Mouse (Mus musculus): ENCODE results near the gene Mad1l1. TPM values are rescaled to one million over a fixed set of nuclear protein-coding genes. Genes with fewer than 3 reads are reported as not detected.

The Mad1l1 gene
- polyA plus RNA-seq, 1 experiment from 2014 or later, result 39.1 TPM

GRCm38 (mm10) chr5:140016896-140017295, 304.5 kb downstream of the Mad1l1 start:
- 90% methylated on average over 1 of the region's 1 CpGs for WGBS

GRCm38 (mm10) chr5:140013652-140014051, 307.7 kb downstream of the Mad1l1 start:
- no peak overlapping the region for H3K4me2 ChIP-seq (replicated peaks; ENCODE audit: low read depth, low read length)
- H3K9me3 ChIP-seq (ENCODE audit: control insufficient read depth, low read depth, low read length), result no peaks in the 10 kb centered on the region
- no peak for ATAC-seq (ENCODE audit: insufficient number of reproducible peaks, insufficient read depth, low FRiP score, low read depth)
- H3K27me3 ChIP-seq (ENCODE audit: control insufficient read depth, insufficient read depth, low read length), result no peaks in the 10 kb centered on the region
- H3K4me1 ChIP-seq (ENCODE audit: control insufficient read depth, insufficient read depth, low read length), result no peaks in the 10 kb centered on the region
- no peaks in the 10 kb centered on the region for H3K36me3 ChIP-seq (ENCODE audit: control insufficient read depth, insufficient read depth, low read length)
- H3K9ac ChIP-seq (replicated peaks; ENCODE audit: low read depth, low read length), result no peak overlapping the region
- WGBS, result 76% methylated on average over 5 of the region's 5 CpGs
- no peak overlapping the region for H3K27ac ChIP-seq (ENCODE audit: low read length)
- H3K4me3 ChIP-seq (ENCODE audit: low read depth, low read length), result no peak overlapping the region

More at GRCm38 (mm10) chr5:140016896-140017295, 304.5 kb downstream of the Mad1l1 start:
- H3K27me3 ChIP-seq (ENCODE audit: control insufficient read depth, insufficient read depth, low read length), result no peaks in the 10 kb centered on the region
- H3K4me3 ChIP-seq (ENCODE audit: low read depth, low read length), result no peak overlapping the region
- no peak overlapping the region for H3K27ac ChIP-seq (ENCODE audit: low read length)
- ATAC-seq (ENCODE audit: insufficient number of reproducible peaks, insufficient read depth, low FRiP score, low read depth), result no peak
- no peak overlapping the region for H3K4me2 ChIP-seq (replicated peaks; ENCODE audit: low read depth, low read length)
- H3K9me3 ChIP-seq (ENCODE audit: control insufficient read depth, low read depth, low read length), result no peaks in the 10 kb centered on the region
- H3K9ac ChIP-seq (replicated peaks; ENCODE audit: low read depth, low read length), result no peak overlapping the region
- no peaks in the 10 kb centered on the region for H3K4me1 ChIP-seq (ENCODE audit: control insufficient read depth, insufficient read depth, low read length)
- no peaks in the 10 kb centered on the region for H3K36me3 ChIP-seq (ENCODE audit: control insufficient read depth, insufficient read depth, low read length)

GRCm38 (mm10) chr5:140012286-140012967, 308.9 kb downstream of the Mad1l1 start:
- H3K4me2 ChIP-seq (replicated peaks; ENCODE audit: low read depth, low read length), result no peak overlapping the region
- no peaks in the 10 kb centered on the region for H3K27me3 ChIP-seq (ENCODE audit: control insufficient read depth, insufficient read depth, low read length)
- H3K27ac ChIP-seq (ENCODE audit: low read length), result no peak overlapping the region
- 81% methylated on average over 12 of the region's 12 CpGs for WGBS
- ATAC-seq (ENCODE audit: insufficient number of reproducible peaks, insufficient read depth, low FRiP score, low read depth), result 0 out of 2 replicates have a peak, but pooled peaks have one; percentile 42
- H3K36me3 ChIP-seq (ENCODE audit: control insufficient read depth, insufficient read depth, low read length), result no peaks in the 10 kb centered on the region
- H3K9ac ChIP-seq (replicated peaks; ENCODE audit: low read depth, low read length), result no peak overlapping the region
- H3K4me3 ChIP-seq (ENCODE audit: low read depth, low read length), result no peak overlapping the region
- H3K4me1 ChIP-seq (ENCODE audit: control insufficient read depth, insufficient read depth, low read length), result no peaks in the 10 kb centered on the region
- H3K9me3 ChIP-seq (ENCODE audit: control insufficient read depth, low read depth, low read length), result no peaks in the 10 kb centered on the region

GRCm38 (mm10) chr5:140010405-140010804, 310.9 kb downstream of the Mad1l1 start:
- 77% methylated on average over 3 of the region's 3 CpGs for WGBS
- H3K36me3 ChIP-seq (ENCODE audit: control insufficient read depth, insufficient read depth, low read length), result no peaks in the 10 kb centered on the region
- no peak overlapping the region for H3K9ac ChIP-seq (replicated peaks; ENCODE audit: low read depth, low read length)
- H3K9me3 ChIP-seq (ENCODE audit: control insufficient read depth, low read depth, low read length), result no peaks in the 10 kb centered on the region
- H3K27me3 ChIP-seq (ENCODE audit: control insufficient read depth, insufficient read depth, low read length), result no peaks in the 10 kb centered on the region
- H3K27ac ChIP-seq (ENCODE audit: low read length), result no peak overlapping the region
- no peak overlapping the region for H3K4me3 ChIP-seq (ENCODE audit: low read depth, low read length)
- 0 out of 2 replicates have a peak, but pooled peaks cover 3% of the 10 kb centered on the region for H3K4me1 ChIP-seq (ENCODE audit: control insufficient read depth, insufficient read depth, low read length)
- no peak overlapping the region for H3K4me2 ChIP-seq (replicated peaks; ENCODE audit: low read depth, low read length)
- no peak for ATAC-seq (ENCODE audit: insufficient number of reproducible peaks, insufficient read depth, low FRiP score, low read depth)

- Histone ChIP-seq H3K9me3 (ENCODE audit: control insufficient read depth, low read depth, low read length) (no peaks in the 10 kb centered on the region), H3K4me3 (ENCODE audit: low read depth, low read length) (no peak overlapping the region), H3K4me2 (replicated peaks; ENCODE audit: low read depth, low read length) (no peak overlapping the region), H3K9ac (replicated peaks; ENCODE audit: low read depth, low read length) (no peak overlapping the region), H3K4me1 (ENCODE audit: control insufficient read depth, insufficient read depth, low read length) (0 out of 2 replicates have a peak, but pooled peaks cover 3% of the 10 kb centered on the region), H3K27ac (ENCODE audit: low read length) (no peak overlapping the region), H3K27me3 (ENCODE audit: control insufficient read depth, insufficient read depth, low read length) (no peaks in the 10 kb centered on the region), H3K36me3 (ENCODE audit: control insufficient read depth, insufficient read depth, low read length) (no peaks in the 10 kb centered on the region)
- no peak for ATAC-seq (ENCODE audit: insufficient number of reproducible peaks, insufficient read depth, low FRiP score, low read depth)
- 77% methylated on average over 7 of the region's 7 CpGs for WGBS
Observed at GRCm38 (mm10) chr5:140009083-140009655, 312.2 kb downstream of the Mad1l1 start.

GRCm38 (mm10) chr5:140008523-140008806, 312.9 kb downstream of the Mad1l1 start:
- WGBS, result 74% methylated on average over 5 of the region's 5 CpGs
- Histone ChIP-seq H3K36me3 (ENCODE audit: control insufficient read depth, insufficient read depth, low read length) (no peaks in the 10 kb centered on the region), H3K9me3 (ENCODE audit: control insufficient read depth, low read depth, low read length) (no peaks in the 10 kb centered on the region), H3K9ac (replicated peaks; ENCODE audit: low read depth, low read length) (no peak overlapping the region), H3K27ac (ENCODE audit: low read length) (no peak overlapping the region), H3K4me3 (ENCODE audit: low read depth, low read length) (no peak overlapping the region), H3K27me3 (ENCODE audit: control insufficient read depth, insufficient read depth, low read length) (no peaks in the 10 kb centered on the region), H3K4me1 (ENCODE audit: control insufficient read depth, insufficient read depth, low read length) (0 out of 2 replicates have a peak, but pooled peaks cover 3% of the 10 kb centered on the region), H3K4me2 (replicated peaks; ENCODE audit: low read depth, low read length) (no peak overlapping the region)
- no peak for ATAC-seq (ENCODE audit: insufficient number of reproducible peaks, insufficient read depth, low FRiP score, low read depth)

GRCm38 (mm10) chr5:140007656-140008522, 313.5 kb downstream of the Mad1l1 start:
- no peak for ATAC-seq (ENCODE audit: insufficient number of reproducible peaks, insufficient read depth, low FRiP score, low read depth)
- Histone ChIP-seq H3K9ac (replicated peaks; ENCODE audit: low read depth, low read length) (no peak overlapping the region), H3K27me3 (ENCODE audit: control insufficient read depth, insufficient read depth, low read length) (no peaks in the 10 kb centered on the region), H3K36me3 (ENCODE audit: control insufficient read depth, insufficient read depth, low read length) (no peaks in the 10 kb centered on the region), H3K4me3 (ENCODE audit: low read depth, low read length) (no peak overlapping the region), H3K4me1 (ENCODE audit: control insufficient read depth, insufficient read depth, low read length) (0 out of 2 replicates have a peak, but pooled peaks cover 3% of the 10 kb centered on the region), H3K4me2 (replicated peaks; ENCODE audit: low read depth, low read length) (no peak overlapping the region), H3K9me3 (ENCODE audit: control insufficient read depth, low read depth, low read length) (no peaks in the 10 kb centered on the region), H3K27ac (ENCODE audit: low read length) (no peak overlapping the region)
- 51% methylated on average over 9 of the region's 9 CpGs for WGBS

GRCm38 (mm10) chr5:140006861-140007260, 314.5 kb downstream of the Mad1l1 start:
- H3K27ac ChIP-seq (ENCODE audit: low read length), result no peak overlapping the region
- no peaks in the 10 kb centered on the region for H3K27me3 ChIP-seq (ENCODE audit: control insufficient read depth, insufficient read depth, low read length)
- H3K4me1 ChIP-seq (ENCODE audit: control insufficient read depth, insufficient read depth, low read length), result 0 out of 2 replicates have a peak, but pooled peaks cover 3% of the 10 kb centered on the region
- 45% methylated on average over 8 of the region's 8 CpGs for WGBS
- ATAC-seq (ENCODE audit: insufficient number of reproducible peaks, insufficient read depth, low FRiP score, low read depth), result no peak
- no peak overlapping the region for H3K4me3 ChIP-seq (ENCODE audit: low read depth, low read length)
- no peak overlapping the region for H3K9ac ChIP-seq (replicated peaks; ENCODE audit: low read depth, low read length)
- H3K36me3 ChIP-seq (ENCODE audit: control insufficient read depth, insufficient read depth, low read length), result no peaks in the 10 kb centered on the region
- H3K4me2 ChIP-seq (replicated peaks; ENCODE audit: low read depth, low read length), result no peak overlapping the region
- H3K9me3 ChIP-seq (ENCODE audit: control insufficient read depth, low read depth, low read length), result no peaks in the 10 kb centered on the region

Measured in stomach, embryonic 14.5 days (tissue).